Mouse (Mus musculus) hindbrain, embryonic 14.5 days (tissue): Measurements from ENCODE around the gene Gm609. TPM values are rescaled to one million over a fixed set of nuclear protein-coding genes. Genes with fewer than 3 reads are reported as not detected.

Experiments used
- ATAC-seq: fragments of 200-750 bp; cut with Nextera tagmentation; 2 replicates; pipeline ENCODE4 v1.8.0; 2017; ENCODE audit warnings: moderate number of reproducible peaks, mild to moderate bottlenecking, moderate TSS enrichment, moderate library complexity; ENCODE audit not compliant: low FRiP score
- DNase-seq: peaks from one replicate; pipeline ENCODE4 v3.0.0-alpha.2; 2015; ENCODE audit warnings: low spot score
- H3K27ac ChIP-seq: fragments of 300-500 bp; sonication (generic); 2 replicates; pipeline ENCODE4 v1.5.1; 2014; ENCODE audit warnings: mild to moderate bottlenecking, moderate library complexity
- H3K27me3 ChIP-seq: fragments of 300-500 bp; sonication (generic); 2 replicates; pipeline ENCODE4 v1.6.1; 2014; ENCODE audit warnings: mild to moderate bottlenecking, low read length, mixed read lengths; ENCODE audit not compliant: control insufficient read depth, insufficient read depth
- H3K36me3 ChIP-seq: fragments of 300-500 bp; sonication (generic); replicated peaks from 2 replicates; pipeline ENCODE4 v1.6.1; 2014; ENCODE audit not compliant: control insufficient read depth, insufficient read depth
- H3K4me1 ChIP-seq: fragments of 300-500 bp; sonication (generic); replicated peaks from 2 replicates; pipeline ENCODE4 v1.6.1; 2014; ENCODE audit warnings: antibody characterized with exemption, low read length, mixed read lengths; ENCODE audit not compliant: control insufficient read depth, insufficient read depth
- H3K4me2 ChIP-seq: fragments of 300-500 bp; sonication (generic); replicated peaks from 2 replicates; pipeline ENCODE4 v1.6.1; 2014; ENCODE audit warnings: mild to moderate bottlenecking, moderate library complexity
- H3K4me3 ChIP-seq: fragments of 300-500 bp; sonication (generic); replicated peaks from 2 replicates; pipeline ENCODE4 v1.5.1; 2014; ENCODE audit warnings: mild to moderate bottlenecking, low read length
- H3K9ac ChIP-seq: fragments of 300-500 bp; sonication (generic); 2 replicates; pipeline ENCODE4 v1.6.1; 2014
- H3K9me3 ChIP-seq: fragments of 300-500 bp; sonication (generic); 2 replicates; pipeline ENCODE4 v1.6.1; 2016; ENCODE audit warnings: low read length; ENCODE audit not compliant: control insufficient read depth
- WGBS: fragments of 180-500 bp; shearing (Covaris S2); extraction: QIAGEN DNeasy Blood & Tissue Kit; methylation state at CpG from one replicate; pipeline ENCODE4 v1.1.7; 2014; 5-methylcytosine and 5-hydroxymethylcytosine counted together
- polyA plus RNA-seq: library from polyadenylated mRNA; unstranded; fragments of >200 nt; fragmentation: Nextera tagmentation; extraction: Ambion mirVana; gene quantifications from 2 replicates; pipeline ENCODE4 v1.2.1, GENCODE M21; 2014

The Gm609 gene
- polyA plus RNA-seq, 1 experiment from 2014 or later, result not detected

GRCm38 (mm10) chr16:45402036-45402435, 90.7 kb downstream of the Gm609 start:
- Histone ChIP-seq H3K4me3 (no peak overlapping the region), H3K9ac (no peak overlapping the region), H3K4me2 (no peak overlapping the region), H3K27me3 (no peaks in the 10 kb centered on the region), H3K4me1 (peaks cover 17% of the 10 kb centered on the region; the same call in 1 of the 2 replicates), H3K36me3 (peaks cover 23% of the 10 kb centered on the region), H3K9me3 (no peaks in the 10 kb centered on the region), H3K27ac (no peak overlapping the region)
- DNase-seq (no peak), ATAC-seq (no peak)
- WGBS, result 95% methylated on average over 1 of the region's 1 CpGs

GRCm38 (mm10) chr16:45399947-45400555, 92.7 kb downstream of the Gm609 start:
- WGBS, result 69% methylated on average over 9 of the region's 9 CpGs
- Histone ChIP-seq H3K36me3 (peaks cover 41% of the 10 kb centered on the region), H3K4me3 (no peak overlapping the region), H3K9ac (no peak overlapping the region), H3K4me1 (0 out of 2 replicates have a peak, but pooled peaks cover 4% of the 10 kb centered on the region), H3K27ac (no peak overlapping the region), H3K27me3 (no peaks in the 10 kb centered on the region), H3K4me2 (no peak overlapping the region), H3K9me3 (no peaks in the 10 kb centered on the region)
- no peak for ATAC-seq
- DNase-seq, result no peak

- WGBS, result 89% methylated on average over 3 of the region's 3 CpGs
Measured at GRCm38 (mm10) chr16:45399411-45399810, 93.4 kb downstream of the Gm609 start.

GRCm38 (mm10) chr16:45397440-45397839, 95.3 kb downstream of the Gm609 start:
- H3K36me3 ChIP-seq, result peaks cover 62% of the 10 kb centered on the region
- H3K9me3 ChIP-seq, result no peaks in the 10 kb centered on the region
- H3K27me3 ChIP-seq, result no peaks in the 10 kb centered on the region
- no peak overlapping the region for H3K4me3 ChIP-seq
- DNase-seq (no peak), ATAC-seq (no peak)
- no peak overlapping the region for H3K27ac ChIP-seq
- no peak overlapping the region for H3K9ac ChIP-seq
- 68% methylated on average over 2 of the region's 2 CpGs for WGBS
- no peaks in the 10 kb centered on the region for H3K4me1 ChIP-seq
- H3K4me2 ChIP-seq, result no peak overlapping the region

More at GRCm38 (mm10) chr16:45399411-45399810, 93.4 kb downstream of the Gm609 start:
- H3K9ac ChIP-seq, result no peak overlapping the region
- DNase-seq (no peak), ATAC-seq (no peak)
- no peaks in the 10 kb centered on the region for H3K27me3 ChIP-seq
- no peak overlapping the region for H3K27ac ChIP-seq
- no peak overlapping the region for H3K4me3 ChIP-seq
- peaks cover 48% of the 10 kb centered on the region for H3K36me3 ChIP-seq
- no peaks in the 10 kb centered on the region for H3K9me3 ChIP-seq
- 0 out of 2 replicates have a peak, but pooled peaks cover 4% of the 10 kb centered on the region for H3K4me1 ChIP-seq
- no peak overlapping the region for H3K4me2 ChIP-seq

GRCm38 (mm10) chr16:45392246-45392645, 100.5 kb downstream of the Gm609 start:
- peaks cover 91% of the 10 kb centered on the region for H3K36me3 ChIP-seq
- no peak overlapping the region for H3K27ac ChIP-seq
- H3K27me3 ChIP-seq, result no peaks in the 10 kb centered on the region
- no peak overlapping the region for H3K4me3 ChIP-seq
- no peaks in the 10 kb centered on the region for H3K4me1 ChIP-seq
- no peak for ATAC-seq
- WGBS, result 92% methylated on average over 6 of the region's 6 CpGs
- no peaks in the 10 kb centered on the region for H3K9me3 ChIP-seq
- DNase-seq, result no peak
- no peak overlapping the region for H3K4me2 ChIP-seq
- H3K9ac ChIP-seq, result no peak overlapping the region

- H3K4me1 ChIP-seq, result no peaks in the 10 kb centered on the region
- no peaks in the 10 kb centered on the region for H3K9me3 ChIP-seq
- no peak overlapping the region for H3K9ac ChIP-seq
- no peaks in the 10 kb centered on the region for H3K27me3 ChIP-seq
- DNase-seq, result no peak
- ATAC-seq, result no peak
- no peak overlapping the region for H3K4me2 ChIP-seq
- H3K36me3 ChIP-seq, result peaks cover 92% of the 10 kb centered on the region
- no peak overlapping the region for H3K4me3 ChIP-seq
- 94% methylated on average over 3 of the region's 3 CpGs for WGBS
- no peak overlapping the region for H3K27ac ChIP-seq
Measured at GRCm38 (mm10) chr16:45391680-45392079, 101.1 kb downstream of the Gm609 start.

GRCm38 (mm10) chr16:45390286-45390956, 102.3 kb downstream of the Gm609 start:
- Histone ChIP-seq H3K9me3 (no peaks in the 10 kb centered on the region), H3K27ac (no peak overlapping the region), H3K9ac (no peak overlapping the region), H3K4me3 (no peak overlapping the region), H3K4me1 (no peaks in the 10 kb centered on the region), H3K36me3 (peaks cover 87% of the 10 kb centered on the region), H3K27me3 (no peaks in the 10 kb centered on the region), H3K4me2 (no peak overlapping the region)
- no peak for ATAC-seq
- no peak for DNase-seq
- 85% methylated on average over 5 of the region's 5 CpGs for WGBS

GRCm38 (mm10) chr16:45389833-45390232, 102.9 kb downstream of the Gm609 start:
- 97% methylated on average over 2 of the region's 2 CpGs for WGBS
- H3K27ac ChIP-seq, result no peak overlapping the region
- ATAC-seq (no peak), DNase-seq (no peak)
- no peak overlapping the region for H3K4me3 ChIP-seq
- H3K9ac ChIP-seq, result no peak overlapping the region
- H3K36me3 ChIP-seq, result peaks cover 82% of the 10 kb centered on the region
- no peak overlapping the region for H3K4me2 ChIP-seq
- H3K4me1 ChIP-seq, result no peaks in the 10 kb centered on the region
- no peaks in the 10 kb centered on the region for H3K27me3 ChIP-seq
- H3K9me3 ChIP-seq, result no peaks in the 10 kb centered on the region

- H3K36me3 ChIP-seq, result peaks cover 80% of the 10 kb centered on the region
- 85% methylated on average over 2 of the region's 2 CpGs for WGBS
Measured at GRCm38 (mm10) chr16:45389041-45389440, 103.7 kb downstream of the Gm609 start.

More at GRCm38 (mm10) chr16:45389041-45389440, 103.7 kb downstream of the Gm609 start:
- Histone ChIP-seq H3K4me1 (no peaks in the 10 kb centered on the region), H3K4me2 (no peak overlapping the region), H3K9me3 (no peaks in the 10 kb centered on the region), H3K9ac (no peak overlapping the region), H3K4me3 (no peak overlapping the region), H3K27me3 (no peaks in the 10 kb centered on the region), H3K27ac (no peak overlapping the region)
- ATAC-seq, result no peak
- no peak for DNase-seq
